In genomic region chr3:88232301-88232702, GRCm38 (mm10) we compare ENCODE assay signal across 14 mouse cellular contexts. TPM values are rescaled to one million over a fixed set of nuclear protein-coding genes. Genes with fewer than 3 reads are reported as not detected.
DNase-seq lines count a peak whose midpoint lies in the region; ATAC-seq and TF ChIP-seq lines count a peak whose summit lies in the region.
"Had no signal": no experiment of that assay in that cellular context is flagged by ENCODE, and none has a peak within 500 bp of the region (broad histone marks: within the 10 kb centered on the region; RNA-seq: fewer than 3 reads in every experiment).

No protein-coding gene starts in this region.

- H3K9me3 ChIP-seq in midbrain, embryonic 10.5 days (replicated peaks) = no peaks in the 10 kb centered on the region
- no peaks in the 10 kb centered on the region for H3K9me3 ChIP-seq in midbrain, embryonic 11.5 days (ENCODE audit: control insufficient read depth, low read length)
- H3K9me3 ChIP-seq: limb, embryonic 10.5 days; megakaryocyte, embryonic 14.5 days had no signal

- H3K4me2 ChIP-seq in midbrain, embryonic 11.5 days = no peak overlapping the region

- H3K9ac ChIP-seq in midbrain, embryonic 11.5 days (ENCODE audit: low read length) = no peak overlapping the region

- WGBS in midbrain, embryonic 10.5 days = 58% methylated on average over 7 of the region's 7 CpGs
- 56% methylated on average over 7 of the region's 7 CpGs for WGBS in midbrain, embryonic 11.5 days
- WGBS in thymus, adult 2 months = 7% methylated on average over 7 of the region's 7 CpGs
- WGBS in lung, adult 2 months = 49% methylated on average over 7 of the region's 7 CpGs

- no peak for ATAC-seq in midbrain, embryonic 11.5 days (ENCODE audit: low FRiP score)

- H3K36me3 ChIP-seq in midbrain, embryonic 10.5 days = no peaks in the 10 kb centered on the region
- H3K36me3 ChIP-seq in midbrain, embryonic 11.5 days (ENCODE audit: control insufficient read depth, insufficient read depth, low read length) = 0 out of 2 replicates have a peak, but pooled peaks cover 2% of the 10 kb centered on the region
- no peaks in the 10 kb centered on the region for H3K36me3 ChIP-seq in thymus, adult 2 months (ENCODE audit: control insufficient read depth, insufficient read depth, low read length)
- H3K36me3 ChIP-seq: limb, embryonic 10.5 days had no signal

- peaks cover 100% of the 10 kb centered on the region for H3K27me3 ChIP-seq in midbrain, embryonic 10.5 days (ENCODE audit: low read depth, poor library complexity, severe bottlenecking)
- peaks cover 80% of the 10 kb centered on the region for H3K27me3 ChIP-seq in midbrain, embryonic 11.5 days (ENCODE audit: control insufficient read depth, insufficient read depth, low read length)
- peaks cover 2% of the 10 kb centered on the region; the same call in 1 of the 2 replicates for H3K27me3 ChIP-seq in thymus, adult 2 months (ENCODE audit: control insufficient read depth, insufficient read depth, low read length)

- no peak overlapping the region for H3K4me3 ChIP-seq in midbrain, embryonic 10.5 days
- no peak overlapping the region for H3K4me3 ChIP-seq in midbrain, embryonic 11.5 days (ENCODE audit: low read depth, low read length)
- H3K4me3 ChIP-seq in left cerebral cortex, adult 2 months = no peak overlapping the region
- H3K4me3 ChIP-seq in thymus, adult 2 months (ENCODE audit: control insufficient read depth, insufficient read depth, low read length) = no peak overlapping the region
- no peak overlapping the region for H3K4me3 ChIP-seq in lung, adult 2 months (replicated peaks; ENCODE audit: extremely low read depth, low read depth, low read length)
- H3K4me3 ChIP-seq: limb, embryonic 10.5 days; megakaryocyte, embryonic 14.5 days had no signal

- peak overlapping the region; percentile 53; the same call in 1 of the 2 replicates for H3K27ac ChIP-seq in midbrain, embryonic 10.5 days (replicated peaks)
- H3K27ac ChIP-seq in midbrain, embryonic 11.5 days (ENCODE audit: low read depth, low read length) = no peak overlapping the region
- no peak overlapping the region for H3K27ac ChIP-seq in left cerebral cortex, adult 2 months
- H3K27ac ChIP-seq in thymus, adult 2 months (ENCODE audit: control insufficient read depth, insufficient read depth, low read length) = no peak overlapping the region
- H3K27ac ChIP-seq: limb, embryonic 10.5 days had no signal

- H3K4me1 ChIP-seq in midbrain, embryonic 10.5 days = peaks cover 68% of the 10 kb centered on the region
- H3K4me1 ChIP-seq in midbrain, embryonic 11.5 days (ENCODE audit: control insufficient read depth, insufficient read depth, low read length) = peaks cover 47% of the 10 kb centered on the region
- no peaks in the 10 kb centered on the region for H3K4me1 ChIP-seq in thymus, adult 2 months (replicated peaks; ENCODE audit: control insufficient read depth, insufficient read depth, low read length)
- H3K4me1 ChIP-seq in lung, adult 2 months (ENCODE audit: control insufficient read depth, insufficient read depth, low read length) = no peaks in the 10 kb centered on the region

- intact Hi-C loops in left cerebral cortex, adult 2 months (cut with DNase I) = loop anchor here (1.0 to 5.0 kb wide), 3 partner anchors 10 to 95 kb away; no protein-coding TSS in a partner anchor

- no peak for DNase-seq in midbrain, embryonic 10.5 days (ENCODE audit: low spot score)
- no peak for DNase-seq in midbrain, embryonic 11.5 days (ENCODE audit: low spot score, missing footprints)
- DNase-seq in frontal cortex, postnatal 36 days (ENCODE audit: low spot score in 2 of 2) = peak; percentile 67 to 72
- DNase-seq in left cerebral cortex, adult 2 months (ENCODE audit: extremely low spot score in 1 of 2, low spot score in 2 of 2) = peak; percentile 69 to 75
- peak; percentile 64 for DNase-seq in right cerebral cortex, postnatal 14 days
- no peak for DNase-seq in thymus, adult 2 months
- DNase-seq in gastrocnemius, postnatal 10 days = no peak
- DNase-seq in lung, adult 2 months = no peak

- TF ChIP-seq CTCF in left cerebral cortex, adult 2 months (IDR thresholded peaks at IDR 0.05) = no peak
- no peak for TF ChIP-seq CTCF in thymus, adult 2 months (IDR thresholded peaks at IDR 0.05; ENCODE audit: borderline replicate concordance, control insufficient read depth, extremely low read depth, insufficient read depth, low read length, poor library complexity)
- TF ChIP-seq CTCF in lung, adult 2 months (IDR thresholded peaks at IDR 0.05; ENCODE audit: insufficient read depth, low read length) = no peak

- no peak for TF ChIP-seq POLR2A in thymus, adult 2 months (IDR thresholded peaks at IDR 0.05; ENCODE audit: control insufficient read depth, extremely low read depth, insufficient read depth, low read length, poor library complexity)
- no peak for TF ChIP-seq POLR2A in lung, adult 2 months (IDR thresholded peaks at IDR 0.05; ENCODE audit: borderline replicate concordance, extremely low read depth, low read depth, low read length)

RNA-seq across cellular contexts. Expression of gene Rhbg, which starts 22.2 kb away (rescaled TPM):
- polyA plus RNA-seq in midbrain, embryonic 10.5 days (2016; fragmentation: Nextera tagmentation; extraction: Ambion mirVana) = not detected in 2 replicates
- polyA plus RNA-seq in midbrain, embryonic 11.5 days (2014; fragmentation: Nextera tagmentation; extraction: Ambion mirVana) = 0.15 TPM in 1 of 2 replicates, not detected in the other
- not detected for total RNA-seq in left cerebral cortex, adult 2 months (2021)
- polyA plus RNA-seq in thymus, adult 2 months (2012; rRNA removed) = 2.5 and 2.7 TPM in 2 replicates
- not detected for total RNA-seq in gastrocnemius, postnatal 10 days (2021)
- 8.2 and 14.5 TPM in 2 replicates for polyA plus RNA-seq in lung, adult 2 months (2012; rRNA removed)
- polyA plus RNA-seq: C2C12; heart, embryonic 14.5 days had no signal

RNA-seq across cellular contexts. Expression of gene Gm38392, which starts 54.7 kb away (rescaled TPM):
- polyA plus RNA-seq in midbrain, embryonic 10.5 days (2016; fragmentation: Nextera tagmentation; extraction: Ambion mirVana) = 0.14 TPM in 1 of 2 replicates, not detected in the other
- polyA plus RNA-seq in midbrain, embryonic 11.5 days (2014; fragmentation: Nextera tagmentation; extraction: Ambion mirVana) = 0.11 TPM in 1 of 2 replicates, not detected in the other
- total RNA-seq in left cerebral cortex, adult 2 months (2021) = under 1 TPM in 1 of 2 experiments, not detected in 1; 0.59 TPM
- 0.11 TPM in 1 of 2 replicates, not detected in the other for polyA plus RNA-seq in thymus, adult 2 months (2012; rRNA removed)
- total RNA-seq in gastrocnemius, postnatal 10 days (2021) = under 1 TPM; 0.47 to 0.72 TPM
- 0.40 and 0.49 TPM in 2 replicates for polyA plus RNA-seq in lung, adult 2 months (2012; rRNA removed)
- polyA plus RNA-seq: C2C12; embryonic facial prominence, embryonic 11.5 days; heart, embryonic 14.5 days; spleen, adult 2 months had no signal

Comparison
In these comparisons a context has a peak if more than half of its experiments do, and no peak if none do; other contexts are left out.
1. DNase-seq: peak in frontal cortex, postnatal 36 days (2 of 2), left cerebral cortex, adult 2 months (2 of 2) and right cerebral cortex, postnatal 14 days (single experiment); none in midbrain, embryonic 10.5 days (single experiment), midbrain, embryonic 11.5 days (single experiment), thymus, adult 2 months (single experiment), gastrocnemius, postnatal 10 days (single experiment) and lung, adult 2 months (single experiment).